Comparison of ENCODE assay signal across 9 mouse cellular contexts in the genomic region with DNA sequence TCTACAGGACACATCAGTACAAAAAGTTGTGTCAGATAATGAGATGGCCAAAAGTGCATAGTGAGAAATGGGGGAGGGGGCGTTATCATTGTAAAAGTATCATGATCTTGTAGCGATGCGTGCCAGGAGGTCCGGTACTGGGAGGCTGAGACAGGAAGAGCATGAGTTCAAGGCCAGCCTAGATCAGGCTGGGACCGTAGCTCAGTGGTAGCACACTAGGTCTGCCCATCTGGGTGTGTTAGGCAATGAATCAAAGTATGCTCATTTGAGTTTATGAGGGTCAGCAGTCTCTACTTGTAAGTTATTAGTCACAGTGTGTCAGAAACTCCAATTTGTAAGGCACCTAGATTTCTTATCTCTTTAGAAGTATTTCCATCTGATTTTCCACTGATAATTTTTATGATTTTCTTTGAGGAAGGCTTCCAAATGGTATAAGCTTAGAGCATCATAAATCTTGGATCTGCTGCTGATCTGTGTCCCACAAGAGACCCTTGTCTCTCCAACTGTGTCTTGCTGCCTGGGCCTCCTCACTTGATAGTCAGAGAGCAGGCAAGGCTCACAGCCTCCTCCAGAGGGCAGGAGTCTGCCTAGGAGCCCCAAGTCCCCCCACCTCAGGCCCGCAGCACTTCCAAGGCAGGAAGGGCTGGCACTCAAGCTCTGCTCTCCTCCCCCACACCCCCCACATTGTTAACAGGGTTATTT. TPM values are rescaled to one million over a fixed set of nuclear protein-coding genes. Genes with fewer than 3 reads are reported as not detected.
A peak's percentile ranks its signal among the peaks of the same experiment; 100 is the strongest.
DNase-seq lines count a peak whose midpoint lies in the region; ATAC-seq lines count a peak whose summit lies in the region.
"Had no signal": no experiment of that assay in that cellular context is flagged by ENCODE, and none has a peak within 500 bp of the region (broad histone marks: within the 10 kb centered on the region; RNA-seq: fewer than 3 reads in every experiment).

No protein-coding gene starts in this region.

- no peaks in the 10 kb centered on the region for H3K36me3 ChIP-seq in midbrain, embryonic 14.5 days (ENCODE audit: control insufficient read depth, insufficient read depth, low read length)
- no peaks in the 10 kb centered on the region for H3K36me3 ChIP-seq in midbrain, embryonic 15.5 days (replicated peaks)
- H3K36me3 ChIP-seq in heart, embryonic 12.5 days, result no peaks in the 10 kb centered on the region

- H3K27me3 ChIP-seq in midbrain, embryonic 14.5 days (ENCODE audit: control insufficient read depth, insufficient read depth, low read length), result no peaks in the 10 kb centered on the region
- no peaks in the 10 kb centered on the region for H3K27me3 ChIP-seq in midbrain, embryonic 15.5 days (replicated peaks)
- H3K27me3 ChIP-seq in heart, embryonic 12.5 days (replicated peaks), result no peaks in the 10 kb centered on the region

- no peak for ATAC-seq in midbrain, embryonic 14.5 days (ENCODE audit: low FRiP score, low TSS enrichment)
- no peak for ATAC-seq in midbrain, embryonic 15.5 days (replicated peaks)
- ATAC-seq in heart, embryonic 12.5 days (ENCODE audit: insufficient number of reproducible peaks, low FRiP score), result peak; percentile 59; the same call in 1 of the 2 replicates

- no peak overlapping the region for H3K4me2 ChIP-seq in midbrain, embryonic 14.5 days (ENCODE audit: low read length)
- H3K4me2 ChIP-seq in midbrain, embryonic 15.5 days, result no peak overlapping the region
- H3K4me2 ChIP-seq in heart, embryonic 12.5 days, result no peak overlapping the region

- DNase-seq in adrenal gland, adult 2 months, result peak; percentile 18
- DNase-seq in adrenal gland, postnatal 36 days, result no peak
- DNase-seq in midbrain, embryonic 14.5 days, result peak; percentile 54
- DNase-seq in naive thymus-derived CD4-positive, alpha-beta T cell, adult 2 months (ENCODE audit: low read depth), result peak; percentile 18
- no peak for DNase-seq in left cerebral cortex, postnatal 36 days (ENCODE audit: low spot score in 2 of 2)
- DNase-seq in spleen, postnatal 36 days (ENCODE audit: low spot score in 2 of 2), result no peak

- no peaks in the 10 kb centered on the region for H3K9me3 ChIP-seq in midbrain, embryonic 14.5 days (ENCODE audit: control insufficient read depth, low read length)
- no peaks in the 10 kb centered on the region for H3K9me3 ChIP-seq in midbrain, embryonic 15.5 days
- no peaks in the 10 kb centered on the region for H3K9me3 ChIP-seq in heart, embryonic 12.5 days (replicated peaks)

- H3K4me1 ChIP-seq in midbrain, embryonic 14.5 days (ENCODE audit: control insufficient read depth, insufficient read depth, low read length), result peaks cover 8% of the 10 kb centered on the region; the same call in 1 of the 2 replicates
- peaks cover 7% of the 10 kb centered on the region for H3K4me1 ChIP-seq in midbrain, embryonic 15.5 days
- peaks cover 6% of the 10 kb centered on the region; the same call in 1 of the 2 replicates for H3K4me1 ChIP-seq in heart, embryonic 12.5 days (replicated peaks)

- intact Hi-C loops in left cerebral cortex, postnatal 36 days (cut with DNase I), result no loop called here

- WGBS in midbrain, embryonic 14.5 days, result 81% methylated on average over 6 of the region's 6 CpGs
- WGBS in midbrain, embryonic 15.5 days, result 80% methylated on average over 6 of the region's 6 CpGs
- 77% methylated on average over 6 of the region's 6 CpGs for WGBS in heart, embryonic 12.5 days

- H3K27ac ChIP-seq in midbrain, embryonic 14.5 days (replicated peaks; ENCODE audit: low read depth, low read length), result no peak overlapping the region
- no peak overlapping the region for H3K27ac ChIP-seq in midbrain, embryonic 15.5 days
- no peak overlapping the region for H3K27ac ChIP-seq in heart, embryonic 12.5 days (ENCODE audit: poor library complexity, severe bottlenecking)

- no peak overlapping the region for H3K4me3 ChIP-seq in midbrain, embryonic 14.5 days (replicated peaks; ENCODE audit: low read depth, low read length)
- H3K4me3 ChIP-seq in midbrain, embryonic 15.5 days, result no peak overlapping the region
- no peak overlapping the region for H3K4me3 ChIP-seq in heart, embryonic 12.5 days
- H3K4me3 ChIP-seq: erythroblast, embryonic 14.5 days had no signal

- H3K9ac ChIP-seq in midbrain, embryonic 14.5 days (replicated peaks; ENCODE audit: low read length), result no peak overlapping the region
- no peak overlapping the region for H3K9ac ChIP-seq in midbrain, embryonic 15.5 days
- H3K9ac ChIP-seq in heart, embryonic 12.5 days, result no peak overlapping the region

RNA-seq across cellular contexts. Expression of a gene that starts 14.3 kb away (rescaled TPM):
- 100 to 1,000 TPM in 1 of 2 experiments, 10 to 100 TPM in 1; 80.4 to 133 TPM for total RNA-seq in adrenal gland, adult 2 months (2021)
- 158 and 160 TPM in 2 replicates for polyA plus RNA-seq in adrenal gland, adult 2 months (2012; rRNA removed)
- total RNA-seq in adrenal gland, postnatal 36 days (2021), result 100 to 1,000 TPM; 111 to 117 TPM
- polyA plus RNA-seq in midbrain, embryonic 14.5 days (2014; fragmentation: Nextera tagmentation; extraction: Ambion mirVana), result 555 and 629 TPM in 2 replicates
- polyA plus RNA-seq in midbrain, embryonic 15.5 days (2015; fragmentation: Nextera tagmentation; extraction: Ambion mirVana), result 591 and 622 TPM in 2 replicates
- polyA plus RNA-seq in heart, embryonic 12.5 days (2016; fragmentation: Nextera tagmentation; extraction: Ambion mirVana), result 397 and 400 TPM in 2 replicates
- 100 to 1,000 TPM; 345 to 387 TPM for total RNA-seq in left cerebral cortex, postnatal 36 days (2021)

Comparison
In these comparisons a context has a peak if more than half of its experiments do, and no peak if none do; other contexts are left out.
1. DNase-seq: peak in adrenal gland, adult 2 months (single experiment), midbrain, embryonic 14.5 days (single experiment) and naive thymus-derived CD4-positive, alpha-beta T cell, adult 2 months (single experiment); none in adrenal gland, postnatal 36 days (0 of 2), left cerebral cortex, postnatal 36 days (0 of 2) and spleen, postnatal 36 days (0 of 2).